Mouse (Mus musculus): ENCODE results near the gene Ptpn6.

The Ptpn6 gene

DNA sequence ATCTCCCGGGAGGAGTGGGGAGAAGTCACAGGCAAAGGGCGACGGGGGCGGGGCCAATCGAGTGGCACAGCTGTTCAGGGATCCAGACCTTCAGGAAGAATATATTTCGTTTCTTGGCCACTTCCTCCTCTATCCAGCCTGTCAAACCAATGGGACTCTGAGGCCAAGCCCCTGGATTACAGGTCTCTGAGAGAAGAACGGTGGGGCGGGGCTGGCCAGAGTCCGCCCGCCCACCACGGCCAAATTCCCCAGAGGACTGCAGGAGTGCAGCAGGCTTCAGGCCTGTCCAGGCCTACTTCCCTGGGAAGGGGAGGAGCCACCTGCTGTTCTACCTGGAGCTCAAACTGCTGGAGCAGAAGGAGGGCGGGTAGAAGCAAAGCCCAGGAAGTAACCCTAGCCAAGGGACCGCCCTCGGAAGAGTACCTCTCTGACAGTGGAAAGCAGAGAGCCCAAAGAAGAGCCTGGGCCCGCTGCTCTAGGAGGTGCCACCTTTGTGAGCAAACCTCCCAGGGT is at the start of gene Ptpn6:
TSS of gene Ptpn6 (minus strand) at position 204 of the 513 bp plus-strand sequence.
- peak in 1 of 2 experiments; percentile 47 for DNase-seq

DNA sequence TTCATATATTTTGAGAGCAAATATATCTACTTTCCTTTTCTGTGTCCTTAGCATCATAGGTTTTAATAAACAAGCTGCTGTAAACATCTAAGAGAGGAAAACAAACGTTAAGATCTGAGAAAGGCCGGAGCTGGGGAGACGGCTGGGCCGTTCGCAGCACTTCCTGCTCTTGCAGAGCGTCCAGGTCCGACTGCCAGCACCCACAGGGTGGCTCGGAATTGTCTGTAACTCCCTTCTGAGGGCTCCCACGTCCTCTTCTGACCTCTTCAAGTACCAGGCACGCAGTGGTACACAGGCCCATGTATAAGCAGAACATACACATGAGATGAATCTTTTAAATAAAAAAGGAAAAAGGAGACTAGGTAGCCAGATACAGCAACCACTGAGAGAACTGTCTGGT is 49.2 kb upstream of the Ptpn6 start:
- no peak for DNase-seq

DNA sequence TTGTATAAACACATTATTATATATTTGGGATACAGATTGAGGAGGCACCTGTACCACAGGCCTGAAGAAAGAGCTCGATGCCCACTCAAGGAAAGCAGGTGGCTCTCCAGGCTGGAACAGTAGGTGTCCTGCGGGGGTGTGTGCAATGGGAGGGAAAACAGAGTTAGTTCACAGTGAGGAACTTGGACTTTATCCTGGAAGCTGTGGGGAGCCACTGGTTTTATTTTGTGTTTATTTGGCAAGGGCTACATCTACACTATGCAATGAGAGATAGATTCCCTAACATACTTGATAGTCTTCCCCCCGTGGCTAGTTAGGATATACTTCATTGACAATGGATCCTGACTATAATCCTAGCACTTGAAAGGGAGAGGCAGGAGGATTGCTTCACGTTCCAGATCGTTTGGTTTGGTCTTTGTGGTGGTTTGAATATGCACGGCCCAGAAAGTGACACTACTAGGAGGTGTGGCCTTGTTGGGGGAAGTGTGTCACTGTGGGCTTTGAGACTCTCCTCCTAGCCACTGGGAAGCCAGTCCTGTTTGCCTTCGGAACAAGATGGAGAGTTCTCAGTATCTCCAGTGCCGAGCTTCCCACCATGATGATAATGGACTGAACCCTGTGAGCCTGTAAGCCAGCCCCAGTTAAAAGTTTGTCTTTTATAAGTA is 48.4 kb upstream of the Ptpn6 start:
- DNase-seq: no peak

DNA sequence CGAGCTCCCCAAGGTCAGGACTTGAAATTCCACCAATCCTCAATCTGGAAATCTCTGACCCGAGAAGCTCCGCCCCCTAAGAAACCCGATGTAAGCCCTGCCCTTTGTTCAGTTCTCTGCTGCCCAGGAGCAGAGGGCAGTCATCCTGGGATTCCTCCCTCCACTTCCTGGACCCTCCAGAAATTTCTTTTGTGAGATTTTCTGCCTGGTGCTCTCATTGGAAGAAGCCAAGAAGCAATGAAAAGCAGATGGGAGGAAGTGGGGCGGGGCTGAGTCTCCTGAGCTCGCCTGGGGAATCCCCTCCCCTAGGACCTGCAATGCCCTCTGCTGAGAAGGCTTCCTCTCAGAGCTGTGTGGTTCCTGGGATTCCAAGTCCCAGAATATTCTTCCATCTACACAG is 43.9 kb upstream of the Ptpn6 start:
- DNase-seq: peak in 1 of 2 experiments; percentile 58

DNA sequence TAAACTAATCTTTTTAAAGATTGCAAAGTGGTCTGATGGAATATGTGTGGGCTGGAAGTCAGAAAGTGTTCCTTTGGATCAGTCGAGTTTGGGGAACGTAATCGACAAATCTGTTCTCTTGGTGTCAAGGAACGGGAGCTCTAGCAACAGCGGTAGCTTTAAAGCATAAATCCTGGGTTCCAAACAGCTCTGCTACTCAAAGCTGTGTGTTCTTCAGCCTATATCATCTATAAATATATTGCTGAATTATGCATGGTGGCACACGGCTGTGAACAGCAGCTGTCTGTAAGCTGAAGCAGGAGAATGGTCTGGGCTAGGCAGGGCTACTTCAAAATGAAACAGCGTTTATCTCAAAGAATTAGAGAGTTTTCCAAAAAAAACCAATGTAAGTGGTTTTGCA is 42.4 kb upstream of the Ptpn6 start:
- DNase-seq: no peak

DNA sequence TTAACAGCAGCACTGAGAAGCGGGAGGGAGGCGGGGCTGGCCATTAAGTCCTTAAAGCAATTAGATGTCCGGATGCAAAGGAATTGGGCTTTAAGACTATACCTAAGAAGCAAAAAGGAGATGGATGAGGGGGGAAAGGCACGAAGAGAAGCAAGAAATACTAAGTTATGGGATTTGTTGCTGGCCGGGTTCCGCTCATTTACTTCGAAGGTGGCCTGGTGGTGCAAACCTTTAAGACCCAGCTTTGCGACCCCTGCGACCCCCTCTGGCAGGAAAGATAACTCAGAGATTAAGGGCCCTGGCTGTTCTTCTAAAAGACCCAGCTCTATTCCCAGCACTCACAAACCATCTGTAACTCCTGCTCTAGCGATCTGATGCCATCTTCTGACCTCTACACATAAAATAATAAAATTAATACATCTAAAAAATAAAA is 41.5 kb upstream of the Ptpn6 start:
- no peak for DNase-seq

DNA sequence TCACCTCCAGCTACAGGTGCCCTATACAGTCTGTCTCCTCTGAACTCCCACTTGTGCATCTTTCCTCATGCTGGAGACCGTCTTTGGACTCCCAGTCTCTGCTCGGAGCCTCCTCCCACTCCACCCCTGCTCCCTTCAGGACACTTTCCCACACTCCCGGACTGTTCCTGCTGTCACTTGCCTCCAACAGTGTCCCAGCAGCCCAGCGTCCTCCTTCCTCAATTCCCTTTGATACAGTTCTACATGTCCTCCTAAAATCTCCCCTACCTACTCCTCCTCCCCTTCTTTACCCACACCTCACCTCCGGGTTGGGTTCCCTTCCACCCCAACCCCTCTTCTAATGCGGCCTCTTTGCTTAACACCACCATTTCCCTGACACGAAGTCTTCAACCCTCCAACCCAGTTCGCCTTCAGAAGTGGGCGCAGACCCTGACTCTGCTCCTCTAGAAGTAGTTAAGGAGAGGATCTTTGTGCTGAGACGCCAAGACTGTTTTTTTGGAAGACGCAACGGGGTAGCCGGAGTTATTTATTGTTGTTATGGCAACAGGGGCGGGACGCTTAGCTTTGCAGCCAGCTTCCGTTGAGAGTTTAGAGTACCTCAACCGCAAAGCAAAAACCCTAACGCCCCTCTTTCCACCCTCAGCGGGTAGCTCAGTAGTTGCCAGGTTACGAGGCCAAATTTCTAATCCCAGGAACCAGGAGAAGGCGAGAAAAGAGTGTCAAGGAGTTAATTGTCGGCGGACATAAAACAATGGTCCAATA is 40.9 kb upstream of the Ptpn6 start, which contains the start of gene Lrrc23:
TSS of gene Lrrc23 (minus strand) at position 506 of the 762 bp plus-strand sequence.
- peak in 1 of 2 experiments; percentile 49 for DNase-seq

DNA sequence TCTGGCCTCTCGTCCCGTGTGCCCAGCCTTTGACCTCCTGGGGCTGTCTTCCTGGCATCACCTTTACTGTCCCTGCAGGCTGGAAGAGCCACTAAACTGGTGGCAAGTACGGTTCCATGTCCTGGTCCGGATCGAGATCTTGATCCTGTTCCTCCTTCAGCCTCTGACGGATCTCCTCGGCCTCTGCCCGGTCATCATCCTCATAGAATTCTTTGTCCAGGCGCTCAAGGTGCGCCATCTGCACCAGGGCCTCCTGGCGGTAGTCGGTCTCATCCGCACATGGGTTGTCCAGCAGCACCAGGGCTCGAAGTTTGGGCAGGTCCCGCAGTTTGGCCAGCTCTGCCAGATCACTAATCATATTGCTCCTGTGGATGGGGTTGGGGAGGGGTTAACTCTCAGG is 32.0 kb upstream of the Ptpn6 start:
- DNase-seq: no peak

DNA sequence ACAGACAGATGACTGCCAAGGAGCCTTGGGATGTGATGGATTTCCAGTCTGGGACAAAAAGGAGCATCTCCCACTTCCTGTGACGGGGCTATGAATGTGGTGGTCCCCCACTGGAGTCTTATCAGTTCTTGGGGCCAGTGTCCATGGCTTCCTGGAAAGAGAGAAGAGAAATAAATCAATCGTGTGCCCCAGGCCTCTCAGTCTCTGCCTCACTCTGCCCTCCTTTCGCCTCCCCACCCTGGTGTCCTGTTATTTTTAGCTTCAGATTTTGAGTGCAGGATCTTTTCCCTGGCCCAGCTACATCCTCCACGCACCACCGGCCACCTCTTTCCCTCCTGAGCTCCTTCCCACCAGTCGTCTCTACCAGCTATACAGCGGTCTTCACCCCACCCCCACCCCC is 31.5 kb upstream of the Ptpn6 start:
- DNase-seq: no peak

DNA sequence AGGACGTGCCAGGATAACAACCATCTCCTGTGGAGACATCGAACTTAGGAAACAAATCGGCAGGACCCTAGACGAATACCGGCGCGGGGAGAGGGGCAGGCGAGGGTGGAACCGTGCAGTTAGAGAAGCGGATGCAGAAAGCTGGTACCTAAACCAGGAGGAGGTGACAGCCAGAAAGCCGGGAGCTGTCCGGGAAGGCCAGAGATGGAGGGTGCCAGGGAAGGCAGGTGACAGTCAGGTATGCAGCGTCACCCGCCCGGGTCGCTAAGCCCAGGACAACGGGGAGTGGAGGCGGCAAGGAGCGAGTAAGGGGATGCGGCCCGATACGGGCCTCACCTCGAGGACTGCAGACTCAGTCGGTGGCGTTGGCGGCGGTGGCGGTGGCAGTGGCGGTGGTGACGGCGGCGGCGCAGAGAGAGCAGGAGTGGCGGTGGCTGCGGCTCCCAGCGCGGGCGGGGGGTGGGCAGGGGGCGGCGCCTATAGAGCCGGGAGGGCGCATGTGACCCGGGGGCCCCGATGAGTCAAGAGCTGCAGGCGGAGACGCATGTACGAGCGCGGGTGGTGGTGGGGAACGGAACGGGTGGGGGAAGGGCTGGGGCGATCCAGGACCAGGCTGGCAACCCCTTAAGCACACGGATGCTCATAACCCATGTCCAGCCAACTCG is 30.7 kb upstream of the Ptpn6 start, which contains the start of gene Eno2:
TSS of gene Eno2 (minus strand) at position 573 of the 665 bp plus-strand sequence.
- peak in 1 of 2 experiments; percentile 21 for DNase-seq

DNA sequence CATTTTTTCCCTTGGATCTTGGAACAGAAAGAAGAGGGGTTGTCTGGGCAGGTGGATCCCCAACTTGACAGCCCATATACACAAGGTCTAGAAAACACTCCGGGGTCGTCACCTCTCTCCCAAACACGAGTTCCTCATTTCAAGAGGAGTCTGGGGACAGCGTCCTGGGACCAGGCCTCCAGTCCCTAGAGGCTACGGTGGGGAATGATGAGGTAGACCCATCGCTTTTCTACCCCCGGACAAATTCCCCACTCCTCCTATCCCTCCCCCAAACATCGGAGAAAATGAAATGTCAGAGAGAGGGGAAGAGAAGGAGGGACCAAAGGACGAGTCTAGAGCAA is 30.2 kb upstream of the Ptpn6 start:
- no peak for DNase-seq

DNA sequence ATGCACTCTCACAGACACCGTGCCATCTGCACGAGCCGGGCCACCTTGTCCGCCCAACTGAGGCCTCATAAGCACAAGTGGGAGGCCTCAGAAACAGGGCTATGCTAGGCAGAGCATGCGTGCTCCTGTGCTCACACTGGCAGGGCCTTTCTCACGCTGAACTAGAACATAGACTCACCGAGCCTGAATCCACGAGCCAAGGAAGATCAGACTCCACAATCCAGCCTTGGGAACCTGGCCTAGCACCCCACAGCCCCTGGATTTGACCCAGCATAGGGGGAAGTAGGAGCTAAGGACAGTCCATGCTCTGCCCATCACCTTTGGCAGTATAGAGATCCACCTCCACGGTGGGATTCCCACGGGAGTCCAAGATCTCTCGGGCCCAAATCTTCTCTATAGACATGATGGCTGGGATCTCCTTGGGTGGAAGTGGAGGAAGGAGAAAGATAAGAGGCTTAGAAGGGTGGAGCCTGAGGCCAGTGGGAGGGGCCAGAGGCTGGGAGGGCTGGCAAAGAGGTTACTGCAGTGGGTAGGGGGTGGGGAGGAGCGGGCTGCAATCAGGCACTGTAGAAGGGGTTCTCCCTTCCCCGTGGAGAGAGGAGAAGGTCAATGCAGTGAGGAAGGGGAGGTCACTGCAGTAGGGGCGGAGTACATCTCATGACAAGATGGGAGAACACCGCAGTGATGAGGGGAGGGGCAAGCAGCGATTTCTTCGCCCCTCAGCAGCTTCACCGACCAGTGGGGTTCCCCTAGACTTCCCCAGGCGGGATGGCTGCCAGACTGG is 29.6 kb upstream of the Ptpn6 start:
- DNase-seq: no peak

DNA sequence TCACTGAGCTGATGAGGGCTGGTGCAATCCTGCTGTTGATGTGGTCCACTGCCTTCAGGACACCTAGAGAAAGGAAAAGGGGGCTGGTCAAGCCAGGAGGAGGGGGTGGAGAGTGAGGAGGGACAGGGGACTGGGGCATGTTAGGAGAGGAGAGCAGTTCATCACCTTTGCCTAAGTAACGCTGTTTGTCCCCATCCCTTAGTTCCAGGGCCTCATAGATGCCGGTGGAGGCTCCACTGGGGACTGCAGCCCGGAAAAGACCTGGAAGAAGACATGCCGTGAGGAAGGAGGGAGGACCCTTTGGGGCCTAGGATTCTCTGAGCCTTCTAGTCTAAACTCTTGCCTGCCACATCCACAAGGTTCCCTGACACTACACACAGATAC is 29.0 kb upstream of the Ptpn6 start:
- DNase-seq: no peak

DNA sequence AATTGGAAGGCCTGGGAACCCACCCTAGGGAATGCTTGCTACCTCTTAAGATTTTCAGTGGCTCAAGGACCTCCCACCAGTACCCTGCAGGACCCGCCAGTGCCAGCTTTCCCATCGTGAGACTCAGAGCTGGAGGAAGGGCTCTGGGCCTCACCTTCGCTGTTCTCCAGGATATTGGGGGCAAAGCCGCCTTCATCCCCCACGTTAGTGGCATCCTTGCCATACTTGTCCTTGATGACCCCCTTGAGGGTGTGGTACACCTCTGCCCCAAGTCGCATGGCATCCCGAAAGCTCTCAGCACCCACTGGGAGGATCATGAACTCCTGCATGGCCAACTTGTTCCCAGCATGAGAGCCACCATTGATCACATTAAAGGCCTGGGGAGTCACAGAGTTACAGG is 27.4 kb upstream of the Ptpn6 start:
- DNase-seq: no peak

DNA sequence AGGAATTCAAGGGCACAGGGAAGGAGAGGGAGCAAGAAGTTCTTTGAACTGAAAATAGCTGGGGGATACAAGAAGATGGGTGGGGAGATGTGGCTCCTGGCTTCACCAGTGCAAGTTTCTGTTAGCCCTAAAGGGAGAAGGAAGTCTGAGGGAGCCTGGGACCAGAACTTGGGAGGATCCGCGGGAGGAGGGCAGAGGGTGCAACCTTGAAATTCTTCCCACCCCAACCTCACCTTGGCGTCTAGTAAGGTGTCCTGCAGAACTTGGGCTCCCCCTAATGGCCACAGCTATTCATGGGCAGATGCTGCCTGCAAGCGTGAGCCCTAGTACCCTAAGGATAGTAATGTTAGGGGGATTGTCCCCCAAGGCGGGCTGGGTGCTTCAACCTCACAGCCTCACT is 20.7 kb upstream of the Ptpn6 start:
- peak; percentile 69 to 83 for DNase-seq

DNA sequence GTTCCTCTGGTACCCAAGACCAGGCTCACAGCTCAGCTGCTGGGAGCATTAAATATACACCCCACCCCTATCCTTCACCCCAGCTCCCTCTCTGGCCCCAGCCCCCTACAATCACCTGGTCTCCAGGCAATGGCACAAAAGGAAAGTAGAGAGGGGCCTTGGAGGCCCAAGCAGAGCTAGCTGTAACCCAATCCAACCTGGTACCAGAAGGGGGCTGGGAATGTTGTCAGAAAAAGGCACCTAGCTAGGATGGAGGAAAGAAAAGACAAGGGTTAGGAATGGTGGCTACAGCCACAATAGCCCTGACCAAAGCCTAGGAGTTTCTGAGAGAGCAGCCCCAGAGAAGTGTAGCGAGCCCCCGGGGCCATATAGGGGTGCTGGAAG is 20.3 kb upstream of the Ptpn6 start:
- DNase-seq: no peak

DNA sequence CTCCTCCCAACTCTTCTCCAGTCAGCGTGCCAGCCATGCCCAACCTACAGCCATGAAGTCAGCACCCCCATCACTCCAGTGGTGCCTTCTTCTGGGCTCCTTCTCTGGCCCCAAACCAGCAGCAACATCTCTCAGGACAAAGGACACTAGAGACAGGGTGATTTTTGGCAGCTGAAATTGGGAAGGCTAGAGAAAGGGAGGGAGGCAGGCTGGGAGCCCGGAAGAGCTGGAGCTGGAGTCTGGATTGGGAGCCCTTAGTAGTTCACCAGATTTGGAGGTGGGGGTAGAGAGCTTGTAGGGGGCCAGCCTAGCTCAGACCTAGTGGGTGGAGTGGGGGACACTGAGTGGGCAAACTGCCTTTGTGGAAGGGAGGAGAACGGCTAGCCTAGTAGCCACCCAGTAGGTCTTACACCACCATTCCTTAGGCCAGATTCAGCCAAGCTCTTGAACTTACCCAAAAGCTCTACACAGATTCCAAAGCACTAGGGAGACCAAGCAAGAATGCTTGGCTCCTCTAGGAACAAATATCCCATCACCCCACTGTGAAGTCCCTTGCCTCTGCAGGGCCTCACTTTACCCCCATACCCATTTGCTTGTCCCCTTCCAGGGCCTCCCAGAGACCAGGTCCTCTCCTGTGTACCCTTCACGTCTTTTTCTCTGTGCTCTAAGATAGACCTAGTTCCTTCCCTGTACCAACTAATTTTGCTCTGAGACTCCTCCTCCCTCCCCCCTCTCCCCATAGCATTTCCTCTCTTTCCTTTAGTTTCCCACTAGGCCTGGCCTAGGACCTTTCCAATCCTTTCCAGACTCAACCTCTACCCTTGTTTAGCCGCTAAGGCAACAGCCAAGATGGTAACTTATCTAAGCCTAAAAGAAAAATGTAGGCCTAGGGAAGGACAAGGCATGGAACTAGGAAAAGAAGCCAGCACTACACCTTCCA is 19.7 kb upstream of the Ptpn6 start:
- no peak for DNase-seq

DNA sequence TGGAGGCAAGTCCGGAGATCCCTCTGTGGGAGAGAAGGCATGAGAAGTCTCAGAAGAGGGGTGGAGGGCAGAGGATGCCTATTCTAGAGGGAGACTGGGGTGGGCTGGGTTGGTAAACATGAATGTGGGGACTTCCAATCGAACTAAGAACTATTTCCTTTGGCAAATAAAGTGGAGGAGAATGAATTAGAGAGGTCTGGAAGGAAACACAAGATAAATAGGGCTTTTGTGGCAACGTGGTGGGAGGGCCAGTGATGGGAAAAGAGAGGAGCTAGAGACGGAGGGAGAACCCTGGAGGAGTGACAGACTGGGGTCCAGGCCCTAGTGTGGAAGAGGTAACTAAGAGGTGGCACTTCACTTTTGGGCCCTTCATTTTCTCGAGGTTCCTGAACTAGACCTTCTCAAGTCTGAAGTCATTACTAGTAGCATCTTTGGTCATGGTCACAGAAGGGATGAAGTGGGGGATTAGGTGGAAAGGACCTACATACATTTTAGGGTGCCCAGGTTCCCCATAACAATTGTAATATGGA is 18.9 kb upstream of the Ptpn6 start:
- DNase-seq: no peak

DNA sequence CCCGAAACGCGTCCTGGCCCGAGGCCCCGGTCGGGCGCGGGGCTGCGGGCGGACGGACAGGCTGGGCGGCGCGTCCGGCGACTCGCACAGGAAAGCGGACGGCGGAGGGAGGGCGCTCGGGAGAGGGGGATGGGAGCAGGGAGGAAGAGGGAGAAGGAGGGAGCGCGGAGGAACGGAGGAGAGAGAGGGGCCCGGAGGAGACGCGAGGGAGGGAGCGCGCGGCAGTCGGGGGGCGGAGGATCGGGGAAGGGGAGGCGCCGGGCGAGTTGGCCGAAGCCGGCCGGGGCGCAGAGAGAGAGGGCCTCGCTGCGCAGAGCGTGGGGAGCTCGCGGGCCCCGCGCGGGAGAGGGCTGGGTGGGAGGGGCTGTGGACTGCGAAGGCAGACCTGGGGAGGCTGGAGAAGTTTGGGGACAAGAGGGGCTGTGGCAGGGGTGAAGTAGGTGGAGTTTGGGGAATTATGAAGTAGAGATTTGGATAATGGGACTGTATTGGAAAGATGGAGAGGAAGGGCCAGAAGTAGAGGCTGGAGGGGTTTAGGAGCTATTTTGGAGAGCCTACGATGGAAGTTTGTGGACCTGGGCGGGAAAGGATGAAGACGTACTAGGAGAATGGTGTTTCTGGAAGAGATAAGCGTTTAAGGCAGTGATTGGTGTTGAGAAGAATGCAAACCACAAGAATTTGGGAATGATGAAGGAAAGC is 18.3 kb upstream of the Ptpn6 start:
- peak; percentile 60 to 64 for DNase-seq

DNA sequence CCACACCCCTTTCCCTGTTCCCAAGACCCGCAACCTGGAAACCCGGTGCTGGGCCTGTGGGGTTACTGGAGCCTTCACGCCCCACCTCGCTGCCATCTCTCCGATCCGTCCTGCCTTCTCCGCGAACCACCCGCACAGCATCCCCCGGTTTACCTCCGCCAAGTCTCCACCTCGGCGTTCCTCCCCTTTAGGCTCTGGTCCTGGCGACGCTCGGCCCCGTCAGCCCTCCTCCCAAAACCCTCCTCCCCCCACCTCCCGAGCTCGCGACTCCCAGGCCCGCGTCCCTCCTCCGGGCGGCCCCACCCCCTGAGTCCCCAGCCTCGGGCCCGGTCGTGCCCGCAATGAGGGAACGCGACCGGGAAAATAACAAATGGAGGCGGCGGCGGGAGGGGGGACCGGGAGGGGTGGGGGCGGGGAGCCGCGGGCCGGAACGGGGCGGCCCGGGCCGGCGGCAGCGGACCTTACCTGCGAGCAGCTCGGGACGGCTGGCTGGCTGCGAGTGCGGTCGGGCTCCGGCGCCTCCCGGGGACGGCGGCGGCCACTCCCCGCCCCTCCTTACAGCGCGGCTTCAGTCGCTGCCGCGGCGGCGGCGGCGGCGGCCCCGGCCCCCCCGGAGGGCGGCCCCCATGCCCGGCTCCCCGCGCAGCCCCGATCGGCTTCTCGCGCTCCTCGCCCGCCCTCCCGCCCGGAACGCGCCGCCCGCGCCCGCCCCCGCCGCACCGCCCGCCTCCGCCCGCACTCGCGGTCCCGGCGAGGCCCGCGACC is 17.5 kb upstream of the Ptpn6 start, which contains the start of the genes Gm45234 and Atn1:
TSS of gene Gm45234 (minus strand) at position 191 of the 765 bp plus-strand sequence.
TSS of gene Atn1 (minus strand) at position 694 of the 765 bp plus-strand sequence.
- DNase-seq: peak in 1 of 2 experiments; percentile 56

Data from spleen, adult 18-20 months (tissue).